Mouse (Mus musculus): ENCODE measurements around the gene Hmgb1. TPM values are rescaled to one million over a fixed set of nuclear protein-coding genes. Genes with fewer than 3 reads are reported as not detected.
"Not testable (repeated sequence)": the region's sequence is repeated elsewhere in the genome, so short reads cannot be mapped to it uniquely, and the experiment has no call there.

The Hmgb1 gene
- total RNA-seq, 2 experiments from 2014 or later = 128 to 136 TPM

- no peak for DNase-seq (ENCODE audit: low spot score in 2 of 2)
Measured at GRCm38 (mm10) chr5:149152063-149152773, 32.1 kb downstream of the Hmgb1 start.

GRCm38 (mm10) chr5:149150882-149151281 lies 33.4 kb downstream of the Hmgb1 start:
- DNase-seq (ENCODE audit: low spot score in 2 of 2) = no peak

- no peak for DNase-seq (ENCODE audit: low spot score in 2 of 2)
Measured at GRCm38 (mm10) chr5:149147386-149148000, 36.8 kb downstream of the Hmgb1 start.

- DNase-seq (ENCODE audit: low spot score in 2 of 2) = no peak
Measured at GRCm38 (mm10) chr5:149146691-149147090, 37.6 kb downstream of the Hmgb1 start.

GRCm38 (mm10) chr5:149143766-149144375 lies 40.4 kb downstream of the Hmgb1 start:
- peak; percentile 64 to 79 for DNase-seq (ENCODE audit: low spot score in 2 of 2)

- not testable (repeated sequence) for DNase-seq (ENCODE audit: low spot score in 2 of 2)
Measured at GRCm38 (mm10) chr5:149141155-149141554, 43.1 kb downstream of the Hmgb1 start.

- DNase-seq (ENCODE audit: low spot score in 2 of 2) = no peak
Measured at GRCm38 (mm10) chr5:149140336-149140735, 44.0 kb downstream of the Hmgb1 start.

GRCm38 (mm10) chr5:149138087-149138486 lies 46.2 kb downstream of the Hmgb1 start:
- DNase-seq (ENCODE audit: low spot score in 2 of 2) = not testable (repeated sequence)

GRCm38 (mm10) chr5:149137447-149137846 lies 46.8 kb downstream of the Hmgb1 start:
- no peak for DNase-seq (ENCODE audit: low spot score in 2 of 2)

GRCm38 (mm10) chr5:149136933-149137365 lies 47.3 kb downstream of the Hmgb1 start:
- DNase-seq (ENCODE audit: low spot score in 2 of 2) = no peak

GRCm38 (mm10) chr5:149135455-149136354 lies 48.6 kb downstream of the Hmgb1 start:
- no peak for DNase-seq (ENCODE audit: low spot score in 2 of 2)

GRCm38 (mm10) chr5:149134751-149135454 lies 49.4 kb downstream of the Hmgb1 start:
- DNase-seq (ENCODE audit: low spot score in 2 of 2) = no peak

- no peak for DNase-seq (ENCODE audit: low spot score in 2 of 2)
Measured at GRCm38 (mm10) chr5:149128473-149128872, 55.8 kb downstream of the Hmgb1 start.

- no peak for DNase-seq (ENCODE audit: low spot score in 2 of 2)
Measured at GRCm38 (mm10) chr5:149123795-149124194, 60.5 kb downstream of the Hmgb1 start.

- no peak for DNase-seq (ENCODE audit: low spot score in 2 of 2)
Measured at GRCm38 (mm10) chr5:149119341-149119881, 64.9 kb downstream of the Hmgb1 start.

GRCm38 (mm10) chr5:149117815-149118547 lies 66.3 kb downstream of the Hmgb1 start:
- no peak for DNase-seq (ENCODE audit: low spot score in 2 of 2)

GRCm38 (mm10) chr5:149114587-149114986 lies 69.7 kb downstream of the Hmgb1 start:
- no peak for DNase-seq (ENCODE audit: low spot score in 2 of 2)

GRCm38 (mm10) chr5:149114034-149114433 lies 70.3 kb downstream of the Hmgb1 start:
- DNase-seq (ENCODE audit: low spot score in 2 of 2) = no peak

GRCm38 (mm10) chr5:149113439-149113838 lies 70.8 kb downstream of the Hmgb1 start:
- no peak for DNase-seq (ENCODE audit: low spot score in 2 of 2)

GRCm38 (mm10) chr5:149112559-149112958 lies 71.7 kb downstream of the Hmgb1 start:
- DNase-seq (ENCODE audit: low spot score in 2 of 2) = no peak

Measured in left cerebral cortex, adult 18-20 months (tissue).